Mouse (Mus musculus): ENCODE measurements around the gene Efhd2.

DNA sequence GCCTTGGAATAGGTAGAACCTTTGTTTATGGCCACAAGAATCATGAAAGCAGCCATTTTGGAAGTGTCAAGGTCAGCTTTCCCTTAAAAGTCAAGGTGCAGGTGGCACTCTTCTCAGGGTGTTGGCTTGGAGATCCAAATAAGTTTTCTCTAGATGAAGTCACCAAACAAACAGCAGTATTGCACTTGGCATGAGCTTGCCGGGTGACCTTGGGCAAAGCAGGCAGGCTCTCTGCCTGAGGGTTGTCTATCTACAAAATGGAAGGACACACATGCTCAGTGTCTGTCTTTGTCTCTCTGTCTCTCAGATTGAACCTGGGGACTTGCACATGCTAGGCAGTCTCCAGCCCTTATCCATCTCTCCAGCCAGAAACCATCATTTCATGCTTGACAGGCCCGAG, 47.3 kb downstream of the Efhd2 start:
- TF ChIP-seq POLR2A (IDR thresholded peaks at IDR 0.05; ENCODE audit: borderline replicate concordance, extremely low read depth, low read depth, low read length) (no peak), CTCF (IDR thresholded peaks at IDR 0.05; ENCODE audit: insufficient read depth, low read length) (no peak)

Data from lung, adult 2 months (tissue).